Mouse (Mus musculus) intestine, embryonic 14.5 days (tissue): Measurements from ENCODE around the gene Lyar. TPM values are rescaled to one million over a fixed set of nuclear protein-coding genes. Genes with fewer than 3 reads are reported as not detected.

Experiments
- ATAC-seq: fragments of 200-750 bp; cut with Nextera tagmentation; replicated peaks from 2 replicates; pipeline ENCODE4 v1.8.0; 2017; ENCODE audit warnings: low read depth, moderate number of reproducible peaks, moderate TSS enrichment, moderate library complexity; ENCODE audit not compliant: low FRiP score, low TSS enrichment
- DNase-seq: peaks from one replicate; pipeline ENCODE4 v3.0.0-alpha.2; 2018; ENCODE audit warnings: low spot score
- H3K27ac ChIP-seq: fragments of 300-500 bp; sonication (generic); 2 replicates; pipeline ENCODE4 v1.5.1; 2014; ENCODE audit warnings: low read depth, mild to moderate bottlenecking, control low read depth
- H3K27me3 ChIP-seq: fragments of 300-500 bp; sonication (generic); replicated peaks from 2 replicates; pipeline ENCODE4 v1.6.1; 2014; ENCODE audit warnings: low read length, control low read depth; ENCODE audit not compliant: control insufficient read depth, insufficient read depth
- H3K36me3 ChIP-seq: fragments of 300-500 bp; sonication (generic); 2 replicates; pipeline ENCODE4 v1.6.1; 2014; ENCODE audit warnings: low read length, control low read depth; ENCODE audit not compliant: control insufficient read depth, insufficient read depth
- H3K4me1 ChIP-seq: fragments of 300-500 bp; sonication (generic); replicated peaks from 2 replicates; pipeline ENCODE4 v1.6.1; 2014; ENCODE audit warnings: low read length, control low read depth, mixed read lengths; ENCODE audit not compliant: control insufficient read depth, insufficient read depth
- H3K4me2 ChIP-seq: fragments of 300-500 bp; sonication (generic); 2 replicates; pipeline ENCODE4 v1.6.1; 2014; ENCODE audit warnings: low read length
- H3K4me3 ChIP-seq: fragments of 300-500 bp; sonication (generic); 2 replicates; pipeline ENCODE4 v1.5.1; 2014; ENCODE audit warnings: low read depth, low read length, control low read depth, mixed read lengths
- H3K9ac ChIP-seq: fragments of 300-500 bp; sonication (generic); 2 replicates; pipeline ENCODE4 v1.6.1; 2014; ENCODE audit warnings: mild to moderate bottlenecking, low read length
- H3K9me3 ChIP-seq: fragments of 300-500 bp; sonication (generic); 2 replicates; pipeline ENCODE4 v1.6.1; 2016; ENCODE audit warnings: low read length, control low read depth; ENCODE audit not compliant: control insufficient read depth
- WGBS: fragments of 180-500 bp; shearing (Covaris S2); extraction: QIAGEN DNeasy Blood & Tissue Kit; methylation state at CpG from one replicate; pipeline ENCODE4 v1.1.7; 2014; 5-methylcytosine and 5-hydroxymethylcytosine counted together
- polyA plus RNA-seq: library from polyadenylated mRNA; unstranded; fragments of >200 nt; fragmentation: Nextera tagmentation; extraction: Ambion mirVana; gene quantifications from 2 replicates; pipeline ENCODE4 v1.2.1, GENCODE M21; 2014

Gene Lyar
- polyA plus RNA-seq, 1 experiment from 2014 or later, result 100 TPM

DNA sequence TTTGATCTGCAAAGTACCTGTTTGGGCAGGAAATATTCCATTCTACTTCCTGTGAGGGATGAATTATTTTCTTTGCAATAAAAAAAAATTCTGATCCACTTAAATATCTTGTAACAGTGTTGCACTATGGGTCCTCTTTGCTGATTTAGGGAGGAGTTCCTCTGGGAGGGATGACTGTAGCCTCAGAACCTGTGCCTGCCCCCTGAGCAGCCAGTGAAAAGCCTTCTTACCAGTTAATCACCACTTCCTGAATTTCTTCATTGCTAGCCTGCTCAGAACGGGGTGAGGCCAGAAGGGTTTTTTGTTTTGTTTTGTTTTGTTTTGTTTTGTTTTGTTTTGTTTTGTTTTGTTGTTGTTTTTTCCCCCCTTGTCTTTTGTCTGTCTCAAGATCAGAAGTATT lies 59.8 kb downstream of the Lyar start:
- 46% methylated on average over 1 of the region's 1 CpGs for WGBS
- Histone ChIP-seq H3K4me1 (no peaks in the 10 kb centered on the region; the same call in 1 of the 2 replicates), H3K27me3 (peaks cover 51% of the 10 kb centered on the region), H3K36me3 (no peaks in the 10 kb centered on the region), H3K9ac (no peak overlapping the region), H3K27ac (no peak overlapping the region), H3K9me3 (no peaks in the 10 kb centered on the region), H3K4me2 (no peak overlapping the region), H3K4me3 (no peak overlapping the region)
- ATAC-seq, result no peak
- DNase-seq, result no peak

Other genes starting within 250 kb of the Lyar start
- gene Stx18, start 181.7 kb upstream of the Lyar start, polyA plus RNA-seq, result 34.0 and 36.8 TPM in 2 replicates
- 16.1 and 18.0 TPM in 2 replicates for gene Nsg1, start 60.6 kb upstream of the Lyar start, polyA plus RNA-seq
- gene Zbtb49, start within 50 bp of the Lyar start, polyA plus RNA-seq, result 10.5 and 12.4 TPM in 2 replicates
- 78.2 and 79.0 TPM in 2 replicates for gene Tmem128, start 39.7 kb downstream of the Lyar start, polyA plus RNA-seq
- not detected in 2 replicates for gene Otop1, start 55.5 kb downstream of the Lyar start, polyA plus RNA-seq
- not detected in 2 replicates for gene Drd5, start 98.9 kb downstream of the Lyar start, polyA plus RNA-seq